11 mouse cellular contexts compared by ENCODE assay signal in genomic region chr14:120949002-120949401, GRCm38 (mm10). TPM values are rescaled to one million over a fixed set of nuclear protein-coding genes. Genes with fewer than 3 reads are reported as not detected.
DNase-seq lines count a peak whose midpoint lies in the region; ATAC-seq and TF ChIP-seq lines count a peak whose summit lies in the region.
"Had no signal": no experiment of that assay in that cellular context is flagged by ENCODE, and none has a peak within 500 bp of the region (broad histone marks: within the 10 kb centered on the region; RNA-seq: fewer than 3 reads in every experiment).

No protein-coding gene starts in this region.

- no peaks in the 10 kb centered on the region for H3K4me1 ChIP-seq in kidney, postnatal 0 days (replicated peaks; ENCODE audit: insufficient read depth, low read length)
- H3K4me1 ChIP-seq in ES-E14 (ENCODE audit: control insufficient read depth in 2 of 2, insufficient read depth in 2 of 2, low read length in 2 of 2, poor library complexity in 1 of 2): no peaks in the 10 kb centered on the region; a peak in 1 of 4 replicates
- H3K4me1 ChIP-seq in liver, embryonic 11.5 days (replicated peaks; ENCODE audit: control insufficient read depth, insufficient read depth, low read length): no peaks in the 10 kb centered on the region
- H3K4me1 ChIP-seq: neural tube, embryonic 15.5 days had no signal

- in situ Hi-C loops in ES-E14 (cut with MboI; ENCODE audit: low sequenced_read_pairs in 2 of 2, unreplicated experiment in 2 of 2): no loop called here

- no peaks in the 10 kb centered on the region for H3K27me3 ChIP-seq in kidney, postnatal 0 days (ENCODE audit: insufficient read depth, low read length)
- H3K27me3 ChIP-seq in liver, embryonic 11.5 days (replicated peaks; ENCODE audit: control insufficient read depth, insufficient read depth, low read length): no peaks in the 10 kb centered on the region
- H3K27me3 ChIP-seq: neural tube, embryonic 15.5 days had no signal

- ATAC-seq in kidney, postnatal 0 days (replicated peaks; ENCODE audit: low FRiP score, low read depth): no peak
- ATAC-seq in liver, embryonic 11.5 days (replicated peaks; ENCODE audit: low FRiP score): 0 out of 2 replicates have a peak, but pooled peaks have one; percentile 21
- ATAC-seq in erythroid progenitor cell, adult 5-6 weeks (replicated peaks; ENCODE audit: low FRiP score, poor library complexity, severe bottlenecking): no peak; the same call in 1 of the 2 replicates
- ATAC-seq: activated CD4-positive, CD25-positive, alpha-beta regulatory T cell, adult 4 months; inflammation-experienced regulatory T-cells, adult 6 months had no signal

- no peak overlapping the region for H3K27ac ChIP-seq in kidney, postnatal 0 days
- no peak overlapping the region for H3K27ac ChIP-seq in ES-E14 (ENCODE audit: insufficient read depth, low read depth, low read length, poor library complexity, severe bottlenecking)
- no peak overlapping the region for H3K27ac ChIP-seq in liver, embryonic 11.5 days (ENCODE audit: low read depth, low read length)
- H3K27ac ChIP-seq: neural tube, embryonic 15.5 days had no signal

- TF ChIP-seq CTCF in kidney, postnatal 0 days (IDR thresholded peaks at IDR 0.05; ENCODE audit: low read depth): peak; percentile 27; the same call in 1 of the 2 replicates

- H3K4me3 ChIP-seq in kidney, postnatal 0 days (replicated peaks; ENCODE audit: low read depth, low read length): no peak overlapping the region
- H3K4me3 ChIP-seq in ES-E14 (ENCODE audit: insufficient read depth in 1 of 2, low read depth in 1 of 2, low read length in 2 of 2, poor library complexity in 1 of 2, severe bottlenecking in 1 of 2): no peak overlapping the region
- no peak overlapping the region for H3K4me3 ChIP-seq in liver, embryonic 11.5 days (ENCODE audit: low read depth, low read length)
- H3K4me3 ChIP-seq: neural tube, embryonic 15.5 days had no signal

- no peak for DNase-seq in kidney, postnatal 0 days (ENCODE audit: low spot score)
- no peak for DNase-seq in kidney, adult 8-10 months
- DNase-seq in B cell, adult 2 months: peak; percentile 9 to 14
- DNase-seq in ES-E14 (ENCODE audit: low read depth, low spot score): peak; percentile 61
- no peak for DNase-seq in liver, embryonic 11.5 days (ENCODE audit: low spot score)
- DNase-seq in adipocyte (ENCODE audit: low spot score): no peak
- DNase-seq: cerebellum, adult 8-10 months had no signal

- peaks cover 33% of the 10 kb centered on the region for H3K36me3 ChIP-seq in kidney, postnatal 0 days (ENCODE audit: insufficient read depth, low read length)
- H3K36me3 ChIP-seq in ES-E14 (ENCODE audit: control insufficient read depth, insufficient read depth, low read length, poor library complexity, severe bottlenecking): peaks cover 26% of the 10 kb centered on the region
- H3K36me3 ChIP-seq in liver, embryonic 11.5 days (ENCODE audit: control insufficient read depth, insufficient read depth, low read length): peaks cover 37% of the 10 kb centered on the region

- H3K9me3 ChIP-seq in kidney, postnatal 0 days (replicated peaks; ENCODE audit: low read length): no peaks in the 10 kb centered on the region
- H3K9me3 ChIP-seq in ES-E14 (ENCODE audit: control insufficient read depth, insufficient read depth, low read depth, low read length): no peaks in the 10 kb centered on the region
- H3K9me3 ChIP-seq in liver, embryonic 11.5 days (ENCODE audit: control insufficient read depth, low read length): no peaks in the 10 kb centered on the region
- H3K9me3 ChIP-seq: neural tube, embryonic 15.5 days had no signal

- H3K4me2 ChIP-seq in kidney, postnatal 0 days (ENCODE audit: low read length): no peak overlapping the region
- no peak overlapping the region for H3K4me2 ChIP-seq in liver, embryonic 11.5 days
- H3K4me2 ChIP-seq: neural tube, embryonic 15.5 days had no signal

- no peak overlapping the region for H3K9ac ChIP-seq in kidney, postnatal 0 days (ENCODE audit: low read depth, low read length)
- no peak overlapping the region for H3K9ac ChIP-seq in ES-E14 (ENCODE audit: insufficient read depth, low read depth, low read length, poor library complexity, severe bottlenecking)
- no peak overlapping the region for H3K9ac ChIP-seq in liver, embryonic 11.5 days (ENCODE audit: low read depth, low read length)
- H3K9ac ChIP-seq: neural tube, embryonic 15.5 days had no signal

- 95% methylated on average over 5 of the region's 5 CpGs for WGBS in kidney, postnatal 0 days
- 84% methylated on average over 5 of the region's 5 CpGs for WGBS in liver, embryonic 11.5 days

TF ChIP-seq in ES-E14, 5 proteins besides CTCF, POLR2A, EP300 and RAD21:
- TF ChIP-seq MAFK (IDR thresholded peaks at IDR 0.05; ENCODE audit: insufficient read depth, low read depth, low read length) (no peak), ZC3H11A (IDR thresholded peaks at IDR 0.05; ENCODE audit: borderline replicate concordance, low read depth, low read length) (peak; percentile 37; the same call in 1 of the 2 replicates), ZNF384 (IDR thresholded peaks at IDR 0.05; ENCODE audit: low read depth, low read length) (no peak)
TF ChIP-seq in ES-E14: peak in this region for 1.

RNA-seq across cellular contexts. Expression of gene Ipo5, which starts 38.0 kb away (rescaled TPM):
- polyA plus RNA-seq in kidney, postnatal 0 days (2015; fragmentation: Nextera tagmentation; extraction: Ambion mirVana): 49.8 and 55.1 TPM in 2 replicates
- 143 and 194 TPM in 2 replicates for total RNA-seq in ES-E14 (2012; rRNA removed)
- polyA plus RNA-seq in liver, embryonic 11.5 days (2014; fragmentation: Nextera tagmentation; extraction: Ambion mirVana): 133 and 150 TPM in 2 replicates
- 38.1 and 38.2 TPM in 2 replicates for total RNA-seq in erythroid progenitor cell, adult 5-6 weeks (2015; ENCODE audit: low replicate concordance)
- total RNA-seq in erythroid progenitor cell, adult 5-6 weeks (2017; ENCODE audit: low replicate concordance): 43.8 and 46.9 TPM in 2 replicates

Comparison
In these comparisons a context has a peak if more than half of its experiments do, and no peak if none do; other contexts are left out.
1. DNase-seq: peak in B cell, adult 2 months (2 of 2) and ES-E14 (single experiment); none in kidney, postnatal 0 days (single experiment), kidney, adult 8-10 months (0 of 2), liver, embryonic 11.5 days (single experiment) and adipocyte (single experiment).